Mouse (Mus musculus): Measurements from ENCODE around the gene Ago1.

DNA sequence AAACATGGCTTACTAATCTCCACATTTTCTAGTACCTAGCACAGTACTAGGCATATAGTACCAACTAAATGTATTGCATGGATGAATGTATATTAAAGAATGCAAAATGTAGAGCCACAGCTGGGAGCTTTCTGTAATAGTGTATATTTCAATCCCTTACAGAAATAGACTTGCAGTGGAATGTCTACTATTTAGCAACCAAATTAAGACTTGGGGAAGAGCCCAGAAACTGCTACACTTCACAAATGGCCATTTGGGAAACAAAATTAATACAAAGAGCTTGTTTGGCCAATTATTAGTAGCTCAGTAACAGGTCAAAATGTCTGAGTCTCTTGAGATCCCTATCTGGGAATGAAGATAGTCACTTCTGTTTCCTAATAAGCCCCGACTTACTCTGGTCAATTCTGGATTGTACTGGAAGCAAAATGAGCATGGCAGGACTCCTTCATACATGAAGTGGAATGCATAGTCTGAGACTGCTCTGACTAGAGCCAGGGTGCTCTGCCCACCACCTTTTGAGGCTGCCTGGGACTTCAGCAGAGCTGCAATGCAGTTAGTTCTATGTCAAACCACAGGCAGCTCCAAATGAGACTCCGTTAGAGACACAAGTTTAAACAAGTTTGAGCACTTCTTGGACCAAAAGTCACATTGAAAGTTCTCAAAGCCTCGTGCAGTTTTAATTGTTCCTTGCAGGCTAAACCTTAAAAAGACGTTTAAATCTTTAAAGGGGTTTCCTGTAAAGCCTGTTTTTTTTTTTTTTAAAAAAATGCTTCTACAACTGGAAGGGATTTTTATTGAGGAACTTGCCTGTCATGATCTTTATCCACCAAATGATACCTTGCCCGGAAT lies 27.8 kb upstream of the Ago1 start:
- no peak for TF ChIP-seq POLR2A (IDR thresholded peaks at IDR 0.05; ENCODE audit: low read depth, low read length)
- TF ChIP-seq CTCF (IDR thresholded peaks at IDR 0.05; ENCODE audit: extremely low read depth, insufficient read length, insufficient replicate concordance, low read depth, low read length), result no peak

Measured in small intestine, adult 2 months (tissue).